Mouse (Mus musculus): ENCODE data around the gene 1700001C19Rik. TPM values are rescaled to one million over a fixed set of nuclear protein-coding genes. Genes with fewer than 3 reads are reported as not detected.
"Not testable (repeated sequence)": the region's sequence is repeated elsewhere in the genome, so short reads cannot be mapped to it uniquely, and the experiment has no call there.

Gene 1700001C19Rik
- total RNA-seq, 4 experiments from 2014 or later: not detected

DNA sequence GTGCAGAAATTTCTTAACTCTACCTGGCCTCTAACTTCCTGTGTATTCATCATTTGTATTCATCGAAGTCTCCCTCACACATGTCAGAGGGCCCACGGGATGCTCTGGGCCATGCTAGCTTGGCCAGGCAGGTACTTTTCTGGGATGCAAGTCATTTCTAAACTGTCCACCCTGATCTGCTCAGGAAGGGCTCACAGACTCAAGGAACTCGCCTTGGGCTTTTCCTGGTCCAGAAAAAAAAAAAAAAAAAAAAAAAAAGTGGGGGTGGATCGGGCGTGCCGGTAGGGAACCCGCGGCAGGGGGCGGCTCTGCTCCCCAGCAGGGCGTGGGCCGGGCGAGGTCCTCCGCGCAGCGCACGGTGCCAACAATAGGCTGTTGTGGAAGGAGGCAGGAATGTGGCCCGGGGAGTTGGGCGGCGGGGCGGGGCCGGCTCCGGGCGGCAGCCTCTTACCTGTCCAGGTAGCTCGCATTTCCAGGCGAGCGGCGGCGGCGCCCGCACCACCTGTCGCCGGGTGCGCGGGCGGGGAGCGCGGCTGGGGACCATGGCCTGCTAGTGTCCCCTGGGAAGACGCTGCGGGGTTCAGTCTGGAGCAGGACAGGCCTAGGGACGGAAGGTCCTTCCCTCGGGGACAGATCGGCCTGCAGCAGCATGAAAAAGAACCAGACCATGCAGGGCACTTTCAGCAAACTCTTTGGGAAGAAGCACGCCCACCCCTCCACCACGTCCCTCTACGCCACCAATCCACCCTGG lies 845 bp downstream of the 1700001C19Rik start, which contains the start of gene AI661453:
Gene AI661453 (plus strand): TSS at position 460 of the 751 bp plus-strand sequence.
- DNase-seq (ENCODE audit: low spot score): no peak

DNA sequence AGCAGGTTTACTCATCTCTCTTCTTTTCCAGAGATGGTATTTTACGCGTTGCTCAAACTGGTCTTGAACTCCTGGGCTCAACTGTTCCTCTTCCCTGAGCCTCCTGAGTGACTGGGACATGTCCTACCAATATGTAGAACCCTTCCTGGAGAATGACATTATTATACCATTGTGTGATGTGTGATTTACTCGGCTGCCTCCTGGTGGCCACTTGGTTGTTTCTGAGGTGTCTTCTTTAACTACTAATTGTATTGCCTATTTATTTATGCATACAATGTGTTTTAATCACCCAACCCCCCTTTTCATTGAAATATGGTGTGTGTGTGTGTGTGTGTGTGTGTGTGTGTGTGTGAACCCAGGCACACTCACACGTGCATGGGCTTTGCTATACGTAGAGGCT lies 6.4 kb downstream of the 1700001C19Rik start:
- no peak for DNase-seq (ENCODE audit: low spot score)

DNA sequence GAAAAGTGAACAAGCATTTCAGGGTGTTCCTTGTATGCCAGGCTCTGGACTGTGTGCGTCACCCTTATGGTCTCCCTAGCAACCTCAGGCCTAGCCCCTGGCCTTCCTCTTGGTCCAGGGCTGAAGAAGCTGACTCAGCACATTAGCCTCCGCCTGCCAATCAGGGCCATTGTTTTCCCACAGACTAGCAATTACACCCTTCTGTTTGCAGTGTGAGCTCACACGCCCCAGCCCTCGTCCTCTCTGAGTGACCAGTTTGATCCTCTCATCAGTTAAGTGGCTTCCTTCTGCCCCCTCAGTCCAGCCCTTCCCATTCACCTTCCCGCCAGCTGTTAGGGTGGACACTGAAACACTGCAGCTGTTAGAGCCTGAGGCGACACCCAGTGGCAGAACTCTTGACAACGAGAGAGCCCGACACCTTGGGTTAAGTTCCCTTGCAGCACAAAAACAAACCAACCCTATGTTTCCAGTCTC lies 8.3 kb downstream of the 1700001C19Rik start:
- no peak for DNase-seq (ENCODE audit: low spot score)

DNA sequence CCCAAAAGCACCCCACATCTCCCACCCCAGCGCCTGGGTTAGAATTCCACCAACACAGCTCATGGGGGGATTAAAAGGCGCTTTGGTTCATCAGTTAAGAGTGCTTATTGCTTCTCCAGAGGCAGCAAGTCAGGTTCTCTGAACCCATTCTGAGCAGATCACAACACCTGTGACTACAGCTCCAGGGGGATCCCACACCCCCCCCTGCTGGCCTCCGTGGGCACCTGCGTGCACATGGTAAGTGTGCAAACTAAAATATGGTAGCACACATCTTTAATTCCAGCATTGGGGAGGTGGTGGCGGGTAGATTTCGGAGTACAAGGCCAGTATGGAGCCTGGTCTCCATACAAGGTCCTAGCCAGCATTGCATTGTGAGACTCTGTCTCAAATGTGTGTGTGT lies 9.9 kb downstream of the 1700001C19Rik start:
- DNase-seq (ENCODE audit: low spot score): no peak

DNA sequence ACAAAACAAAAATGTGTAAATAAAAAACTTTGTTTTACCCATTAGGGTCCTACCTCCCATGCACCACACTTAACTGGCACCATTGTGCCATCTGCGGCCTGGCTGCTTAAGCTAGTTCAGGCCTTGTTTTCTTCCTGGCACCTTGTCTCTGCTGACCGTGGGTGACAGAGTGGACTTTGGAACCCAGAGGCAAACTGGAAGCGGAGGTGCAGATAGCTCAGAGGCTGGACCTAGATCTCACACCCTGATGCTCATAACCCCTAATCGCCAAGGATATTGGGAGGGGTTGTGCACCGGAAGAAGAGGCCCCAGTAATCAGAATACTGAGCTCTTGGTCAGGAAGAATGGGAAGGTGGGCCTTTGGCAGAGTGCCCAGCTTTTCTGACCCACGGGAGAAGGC lies 13.0 kb downstream of the 1700001C19Rik start:
- no peak for DNase-seq (ENCODE audit: low spot score)

DNA sequence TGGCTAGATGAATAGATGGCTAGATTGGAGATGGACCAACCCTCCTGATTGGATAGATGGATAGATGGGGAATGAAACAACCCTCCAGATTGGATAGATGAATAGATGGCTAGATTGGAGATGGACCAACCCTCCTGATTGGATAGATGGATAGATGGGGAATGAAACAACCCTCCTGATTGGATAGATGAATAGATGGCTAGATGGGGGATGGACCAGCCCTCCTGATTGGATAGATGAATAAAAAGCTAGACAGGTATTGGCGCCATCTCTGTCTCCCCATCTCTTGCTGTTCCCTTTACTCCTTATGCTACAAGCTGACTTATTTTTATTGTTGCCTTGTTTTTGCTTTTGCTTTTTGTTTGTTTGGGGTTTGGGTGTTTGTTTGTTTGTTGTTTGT lies 14.6 kb downstream of the 1700001C19Rik start:
- DNase-seq (ENCODE audit: low spot score): not testable (repeated sequence)

DNA sequence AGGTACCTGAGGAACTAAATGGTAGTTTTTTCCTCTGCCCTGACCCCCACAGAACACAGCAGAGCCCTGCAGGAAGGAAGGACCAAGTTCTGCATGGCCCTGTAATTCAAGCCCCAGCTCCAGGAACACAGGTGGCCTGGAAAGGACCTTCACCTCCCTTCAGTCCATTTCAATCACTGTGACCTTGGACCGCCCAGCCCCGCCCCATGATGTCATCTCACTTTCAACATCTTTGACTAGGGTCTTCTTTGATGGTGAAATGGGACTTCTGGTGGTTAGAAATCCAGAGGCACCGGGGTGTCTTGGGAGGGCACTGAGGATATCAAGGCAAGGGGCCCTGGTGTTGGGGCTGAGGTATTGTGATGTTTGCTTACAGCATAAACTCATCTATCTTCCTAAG lies 15.6 kb downstream of the 1700001C19Rik start:
- no peak for DNase-seq (ENCODE audit: low spot score)

DNA sequence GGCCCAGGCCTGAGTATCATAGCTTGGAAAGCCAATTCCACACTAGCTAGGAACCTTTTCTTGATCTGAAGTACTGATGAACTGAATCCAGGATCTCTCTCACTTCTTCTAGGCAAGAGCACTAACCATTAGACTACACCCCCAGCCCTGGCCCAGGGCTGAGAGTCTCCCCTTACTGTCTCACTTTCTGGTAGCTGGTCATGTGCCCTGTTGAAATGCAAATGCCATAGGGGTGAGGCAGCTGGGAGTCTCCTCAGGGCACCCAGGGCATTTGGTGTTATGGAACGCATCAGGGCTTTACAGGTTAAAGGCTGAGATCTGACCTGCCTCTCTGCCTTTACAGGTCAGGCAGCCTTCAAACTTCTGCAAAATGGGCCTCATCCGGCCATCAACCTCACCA lies 17.0 kb downstream of the 1700001C19Rik start:
- no peak for DNase-seq (ENCODE audit: low spot score)

DNA sequence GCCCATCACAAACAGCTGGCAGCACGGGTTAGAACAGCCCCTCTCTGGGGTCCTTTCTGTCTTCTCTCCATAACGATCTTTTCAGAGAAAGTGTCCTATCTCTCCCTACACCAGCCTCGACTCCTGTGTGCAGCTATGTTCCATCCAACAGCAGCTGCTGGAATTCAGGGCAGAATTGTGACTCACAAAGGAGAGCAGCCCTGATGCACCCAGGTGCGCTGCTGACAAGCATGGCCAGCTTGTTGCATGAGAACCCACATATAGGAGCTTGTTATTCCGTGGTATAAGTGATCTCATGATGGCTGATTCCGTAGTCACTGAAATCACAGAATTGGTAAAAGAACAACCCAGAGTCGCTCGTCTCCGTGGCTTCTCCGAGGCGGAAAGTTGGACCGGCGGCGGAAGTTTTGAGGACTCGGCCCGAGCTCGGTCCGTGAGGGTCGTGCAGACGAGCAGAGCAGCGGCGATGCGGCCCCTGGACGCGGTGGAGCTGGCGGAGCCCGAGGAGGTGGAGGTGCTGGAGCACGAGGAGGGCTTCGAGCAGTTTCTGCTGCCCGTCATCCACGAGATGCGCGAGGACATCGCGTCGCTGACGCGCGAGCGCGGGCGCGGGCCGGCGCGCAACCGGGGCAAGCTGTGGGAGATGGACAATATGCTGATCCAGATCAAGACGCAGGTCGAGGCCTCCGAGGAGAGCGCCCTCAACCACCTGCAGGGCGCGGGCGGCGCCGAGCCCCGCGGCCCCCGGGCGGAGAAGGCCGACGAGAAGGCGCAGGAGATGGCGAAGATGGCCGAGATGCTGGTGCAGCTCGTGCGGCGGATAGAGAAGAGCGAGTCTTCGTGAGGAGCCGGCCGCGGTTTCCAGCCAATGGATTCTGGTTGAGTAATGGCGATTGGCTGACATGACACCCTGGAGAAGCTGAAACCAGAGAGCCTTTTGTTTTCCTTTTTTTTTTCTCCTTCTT lies 27.0 kb downstream of the 1700001C19Rik start:
- DNase-seq (ENCODE audit: low spot score): not testable (repeated sequence)

DNA sequence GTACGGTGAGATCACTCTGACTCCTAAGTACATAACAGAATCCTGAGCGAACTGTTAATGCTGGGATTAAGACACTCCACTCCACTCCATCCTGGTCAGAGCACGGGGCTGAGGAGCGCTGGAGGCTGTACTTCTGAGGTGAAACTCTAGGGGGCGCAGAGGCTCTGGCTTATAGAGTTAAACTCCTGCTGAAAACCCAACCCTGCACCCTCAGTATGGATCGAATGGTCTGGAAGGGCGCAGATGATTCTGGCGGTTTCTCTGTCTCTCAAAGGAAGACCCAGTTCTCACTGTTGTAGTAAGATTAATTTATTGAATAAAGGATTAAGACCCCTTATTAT lies 28.6 kb downstream of the 1700001C19Rik start:
- peak; percentile 50 for DNase-seq (ENCODE audit: low spot score)

DNA sequence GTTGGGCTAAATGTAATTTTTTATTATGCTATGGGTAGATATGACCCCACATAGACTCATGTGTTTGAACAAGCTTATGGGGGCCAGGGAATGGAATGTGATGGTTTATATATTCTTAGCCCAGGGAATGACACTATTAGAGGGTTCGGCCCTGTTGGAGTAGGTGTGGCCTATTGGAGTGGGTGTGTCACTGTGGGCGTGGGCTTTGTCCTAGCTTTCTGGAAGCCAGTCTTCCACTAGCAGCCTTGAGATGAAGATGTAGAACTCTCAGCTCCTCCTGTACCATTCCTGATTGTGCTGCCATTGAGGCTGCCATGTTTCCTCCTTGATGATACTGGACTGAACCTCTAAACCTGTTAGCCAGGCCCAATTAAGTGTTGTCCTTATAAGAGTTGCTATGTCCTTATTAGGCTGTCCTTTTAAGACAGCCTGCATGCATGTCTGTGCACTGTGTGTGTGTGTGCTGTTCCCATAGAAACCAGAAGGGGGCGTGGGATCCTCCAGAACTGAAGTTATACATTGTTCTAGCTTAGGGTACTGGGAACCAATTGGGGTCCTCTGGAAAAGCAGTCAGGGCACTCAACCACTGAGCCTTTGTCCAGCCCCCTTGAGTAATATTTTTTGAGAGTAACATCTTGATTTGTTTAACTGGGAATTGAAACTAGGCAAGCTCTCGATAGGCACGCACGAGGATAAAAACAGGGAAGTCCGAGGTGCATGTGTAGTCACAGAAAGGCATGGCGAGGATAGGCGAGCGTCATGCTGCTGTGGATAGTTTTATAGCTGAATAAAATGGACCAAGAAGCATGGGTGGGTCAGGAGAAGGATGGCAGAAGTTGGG lies 29.2 kb downstream of the 1700001C19Rik start:
- no peak for DNase-seq (ENCODE audit: low spot score)

DNA sequence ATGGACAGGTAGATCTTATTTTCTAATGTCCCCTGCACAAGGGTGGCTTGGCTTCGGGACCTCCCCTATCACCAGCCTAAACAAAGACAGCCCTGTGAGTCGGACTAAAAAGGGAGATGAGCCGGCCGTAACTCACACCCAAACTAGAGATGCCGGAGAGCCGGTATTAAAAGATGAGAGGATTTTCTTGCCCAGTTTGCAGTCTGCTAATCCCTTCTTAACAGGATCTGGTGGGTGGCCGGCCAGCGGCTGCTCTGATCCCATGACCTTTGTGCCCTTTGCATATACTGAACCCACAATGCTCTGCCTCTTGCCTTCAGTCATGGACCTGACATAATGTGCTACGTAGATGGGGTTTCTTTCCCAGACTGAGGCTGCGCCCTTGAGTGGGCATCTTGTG lies 36.7 kb downstream of the 1700001C19Rik start, which contains the start of gene Guca1a:
Gene Guca1a (minus strand): TSS at position 134 of the 400 bp plus-strand sequence.
- no peak for DNase-seq (ENCODE audit: low spot score)

DNA sequence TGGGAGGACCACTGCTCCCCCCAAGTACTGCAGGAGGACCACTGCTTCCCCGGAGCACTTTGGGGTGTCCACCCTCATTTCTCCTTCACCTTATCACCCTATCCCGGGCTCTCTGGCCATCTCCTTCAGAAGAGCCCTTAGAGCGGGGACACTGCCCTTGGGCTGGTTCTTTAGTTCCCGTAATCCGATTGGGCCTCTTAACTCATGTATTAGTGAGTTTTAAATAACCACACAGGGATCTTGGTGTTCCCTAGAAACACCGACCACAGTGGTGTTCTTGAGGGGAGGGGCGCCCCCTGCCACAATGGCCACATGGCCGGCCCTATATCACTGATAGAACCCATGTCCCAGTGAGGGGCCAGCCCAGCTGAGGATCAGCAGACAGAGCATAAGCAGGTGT lies 38.1 kb downstream of the 1700001C19Rik start:
- DNase-seq (ENCODE audit: low spot score): no peak

DNA sequence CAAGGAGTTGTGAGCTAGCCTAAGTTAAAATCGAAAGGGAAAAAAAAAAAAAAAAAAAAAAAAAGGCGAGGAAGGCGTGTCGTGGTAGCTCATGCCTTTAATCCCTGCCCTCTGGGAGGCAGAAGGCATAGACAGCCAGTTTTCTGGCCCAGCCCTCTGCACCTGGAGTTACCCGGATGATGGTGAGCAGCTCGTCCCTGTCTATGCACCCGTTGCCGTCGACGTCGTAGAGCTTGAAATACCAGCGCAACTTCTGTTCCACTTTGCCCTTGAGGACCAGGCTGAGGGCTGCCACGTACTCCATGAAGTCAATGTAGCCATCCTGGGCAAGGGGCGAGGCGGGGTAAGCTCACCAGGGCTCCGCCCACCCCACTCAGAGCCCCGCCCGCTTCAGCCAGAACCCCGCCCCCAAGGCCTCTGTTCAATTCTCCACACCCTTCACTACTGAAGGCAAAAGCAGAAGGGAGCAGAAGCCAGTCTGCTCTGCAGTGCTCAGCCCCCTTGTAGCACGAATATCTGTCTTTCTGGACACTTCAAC lies 41.7 kb downstream of the 1700001C19Rik start:
- peak; percentile 21 for DNase-seq (ENCODE audit: low spot score)

DNA sequence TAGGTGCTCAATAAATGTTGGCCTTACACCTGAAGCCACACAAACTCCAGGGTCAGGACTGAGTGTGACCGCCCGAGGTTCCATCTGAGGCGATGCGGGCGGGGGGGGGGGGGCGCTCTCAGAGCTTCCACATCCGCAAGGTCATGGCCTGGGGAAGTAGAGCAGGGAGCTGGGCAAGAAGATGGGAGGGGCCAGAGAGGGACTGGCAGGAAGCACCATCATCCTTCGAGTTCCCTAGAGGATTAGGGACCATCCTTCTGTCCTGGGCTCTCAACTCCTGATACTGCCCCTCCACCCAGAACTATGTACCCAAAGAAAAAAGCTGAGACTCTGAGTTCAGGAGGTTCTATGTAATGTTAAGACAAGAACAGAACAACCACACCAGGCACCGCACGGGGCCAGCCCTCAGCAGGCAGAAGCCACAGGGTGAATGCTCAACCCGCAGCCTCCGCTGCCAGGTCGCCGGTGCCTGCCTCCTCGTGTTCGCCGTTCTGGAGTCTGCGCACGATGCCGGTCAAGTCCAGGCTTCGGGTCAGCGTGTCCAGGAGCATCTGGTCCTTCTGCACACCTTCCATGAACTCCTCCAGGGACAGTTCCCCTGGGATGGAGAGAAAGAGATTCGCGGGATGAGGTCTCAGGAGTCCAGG lies 42.8 kb downstream of the 1700001C19Rik start:
- DNase-seq (ENCODE audit: low spot score): no peak

DNA sequence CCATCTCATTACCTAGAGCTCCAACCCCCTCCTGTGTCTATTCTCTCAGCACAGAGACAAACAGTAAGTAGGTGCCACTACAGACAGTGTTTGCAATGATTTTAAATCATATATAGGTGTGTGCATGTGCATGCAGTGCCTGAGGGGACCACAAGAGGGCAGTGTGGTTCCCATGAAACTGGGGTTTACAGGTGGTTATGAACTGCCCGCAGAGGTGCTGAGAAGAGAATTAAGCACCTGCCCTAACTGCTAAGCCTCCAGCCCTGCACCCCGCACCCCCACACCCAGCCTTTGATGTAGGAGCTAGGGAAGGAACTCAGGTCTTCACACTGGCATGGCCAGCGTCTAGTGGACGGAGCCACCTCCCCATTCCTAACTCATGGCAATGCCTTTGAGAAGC lies 50.5 kb downstream of the 1700001C19Rik start:
- DNase-seq (ENCODE audit: low spot score): no peak

DNA sequence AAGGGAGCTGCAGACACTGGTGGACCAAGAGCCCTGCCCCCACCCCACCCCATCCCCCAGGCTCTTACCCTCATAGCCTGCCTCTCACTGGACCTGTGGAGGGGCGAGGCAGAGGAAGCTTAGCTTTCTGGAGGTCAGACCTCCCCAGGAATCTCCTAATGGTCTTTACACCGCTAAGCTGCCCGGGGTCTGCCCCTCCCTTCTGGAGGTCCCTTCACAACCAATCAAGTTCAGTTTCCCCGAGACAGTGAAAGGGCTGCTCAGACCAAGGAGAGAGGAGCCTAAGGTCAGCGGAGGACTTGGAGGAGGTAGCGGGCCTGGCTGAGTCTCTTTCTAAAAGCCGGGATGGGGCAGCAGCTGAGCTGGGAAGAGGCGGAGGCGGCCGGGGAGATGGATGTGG lies 52.0 kb downstream of the 1700001C19Rik start, which contains the start of gene Guca1b:
Gene Guca1b (plus strand): TSS at position 249 of the 400 bp plus-strand sequence.
- no peak for DNase-seq (ENCODE audit: low spot score)

DNA sequence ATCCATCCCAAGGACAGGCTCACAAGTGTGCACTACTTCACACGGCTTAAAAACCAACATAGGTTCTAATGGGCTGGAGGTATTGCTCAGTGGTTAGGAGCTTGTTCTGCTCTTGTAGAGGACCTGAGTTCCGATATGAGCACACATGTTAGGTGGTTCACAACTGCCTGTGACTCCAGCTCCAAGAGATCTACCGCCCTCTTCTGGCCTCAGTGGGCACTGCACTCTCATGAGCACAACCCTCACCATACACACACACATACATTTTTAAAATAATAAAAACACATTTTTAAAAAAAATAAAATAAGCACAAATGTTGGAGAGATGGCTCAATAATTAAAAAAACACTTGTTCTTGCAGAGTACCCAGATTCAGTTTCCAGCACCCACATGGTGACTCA lies 53.1 kb downstream of the 1700001C19Rik start:
- DNase-seq (ENCODE audit: low spot score): no peak

DNA sequence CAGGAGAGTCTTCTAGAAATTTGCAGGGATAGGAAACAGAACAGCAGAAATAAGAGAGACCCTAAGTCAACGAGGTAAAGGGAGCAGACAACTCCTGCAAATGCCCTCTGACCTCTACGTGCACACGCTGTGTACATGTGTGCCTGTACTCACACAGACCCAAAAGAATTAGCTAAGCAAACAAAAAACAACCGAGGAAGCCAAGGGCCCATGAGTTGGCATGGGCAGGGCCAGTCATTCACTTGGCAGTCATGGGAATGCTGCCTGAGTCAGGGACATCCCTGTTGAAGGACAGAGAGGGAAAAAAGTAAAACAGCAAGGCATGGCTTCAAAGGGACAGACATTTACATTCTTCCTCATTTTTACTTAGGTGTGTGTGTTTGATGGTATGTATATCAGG lies 53.9 kb downstream of the 1700001C19Rik start:
- DNase-seq (ENCODE audit: low spot score): no peak

DNA sequence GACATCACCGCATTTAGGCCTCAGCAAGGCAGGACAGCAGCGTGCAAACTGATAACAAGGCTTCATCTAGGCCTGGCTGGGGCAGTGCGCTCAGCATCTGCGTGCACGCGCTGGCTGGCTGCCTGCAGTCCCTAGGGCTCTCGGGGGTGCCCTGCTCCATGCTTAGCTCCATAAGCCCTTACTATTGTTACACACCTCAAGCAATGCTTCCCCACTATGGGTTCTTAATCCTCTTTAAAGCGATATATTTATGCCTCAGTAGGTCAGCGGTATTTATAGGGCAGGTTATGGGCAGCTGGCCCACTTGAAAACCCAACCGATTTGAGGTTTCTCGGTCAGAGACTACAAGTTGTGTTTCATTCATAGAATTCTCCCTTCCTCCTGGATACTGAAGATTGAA lies 55.3 kb downstream of the 1700001C19Rik start:
- no peak for DNase-seq (ENCODE audit: low spot score)

DNA sequence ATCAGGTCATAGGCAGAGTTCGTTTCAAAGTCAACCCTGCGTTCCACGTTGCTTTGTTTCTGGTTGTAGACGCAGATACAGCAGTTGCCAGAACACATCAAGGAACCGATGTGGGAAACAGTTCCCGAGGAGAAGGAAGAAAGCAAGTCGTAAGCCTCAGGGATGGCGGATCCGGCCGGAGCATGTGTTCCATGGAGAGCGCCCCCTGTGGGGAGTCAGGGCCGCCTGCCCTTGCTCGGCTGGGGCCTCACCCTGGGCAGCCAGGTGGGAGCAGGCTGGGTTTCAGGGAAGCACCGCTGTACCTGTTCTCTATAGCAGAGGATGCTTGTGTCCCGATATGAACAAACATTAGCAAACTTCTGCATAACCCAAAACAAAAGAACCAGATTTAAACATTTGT lies 59.0 kb downstream of the 1700001C19Rik start:
- DNase-seq (ENCODE audit: low spot score): no peak
